Mouse (Mus musculus) midbrain, embryonic 16.5 days (tissue): Measurements from ENCODE around the gene Cdan1. TPM values are rescaled to one million over a fixed set of nuclear protein-coding genes. Genes with fewer than 3 reads are reported as not detected.

ENCODE experiments used
- ATAC-seq: fragments of 200-750 bp; cut with Nextera tagmentation; 2 replicates; pipeline ENCODE4 v1.8.0; 2017; ENCODE audit warnings: moderate TSS enrichment
- H3K27ac ChIP-seq: fragments of 300-500 bp; sonication (generic); 2 replicates; pipeline ENCODE4 v1.5.1; 2014; ENCODE audit warnings: mild to moderate bottlenecking, low read length, mixed read lengths
- H3K27me3 ChIP-seq: fragments of 300-500 bp; sonication (generic); 2 replicates; pipeline ENCODE4 v1.6.1; 2014; ENCODE audit warnings: low read depth, low read length, mixed read lengths; ENCODE audit not compliant: control insufficient read depth, insufficient read depth
- H3K36me3 ChIP-seq: fragments of 300-500 bp; sonication (generic); 2 replicates; pipeline ENCODE4 v1.6.1; 2014; ENCODE audit warnings: mild to moderate bottlenecking, low read length, moderate library complexity, mixed read lengths; ENCODE audit not compliant: control insufficient read depth, insufficient read depth
- H3K4me1 ChIP-seq: fragments of 300-500 bp; sonication (generic); 2 replicates; pipeline ENCODE4 v1.6.1; 2014; ENCODE audit warnings: mild to moderate bottlenecking, low read length, mixed read lengths; ENCODE audit not compliant: control insufficient read depth, insufficient read depth
- H3K4me2 ChIP-seq: fragments of 300-500 bp; sonication (generic); 2 replicates; pipeline ENCODE4 v1.6.1; 2014; ENCODE audit warnings: mild to moderate bottlenecking, low read length, mixed read lengths
- H3K4me3 ChIP-seq: fragments of 300-500 bp; sonication (generic); 2 replicates; pipeline ENCODE4 v1.5.1; 2014; ENCODE audit warnings: low read depth, mild to moderate bottlenecking, low read length, moderate library complexity, mixed read lengths
- H3K9ac ChIP-seq: fragments of 300-500 bp; sonication (generic); 2 replicates; pipeline ENCODE4 v1.6.1; 2014; ENCODE audit warnings: low read depth, low read length, mixed read lengths
- H3K9me3 ChIP-seq: fragments of 300-500 bp; sonication (generic); replicated peaks from 2 replicates; pipeline ENCODE4 v1.6.1; 2014; ENCODE audit warnings: mild to moderate bottlenecking, low read length, mixed read lengths; ENCODE audit not compliant: control insufficient read depth, poor library complexity, severe bottlenecking
- WGBS: fragments of 180-500 bp; shearing (Covaris S2); extraction: QIAGEN DNeasy Blood & Tissue Kit; methylation state at CpG from one replicate; pipeline ENCODE4 v1.1.7; 2014; 5-methylcytosine and 5-hydroxymethylcytosine counted together
- polyA plus RNA-seq: library from polyadenylated mRNA; unstranded; fragments of >200 nt; fragmentation: Nextera tagmentation; extraction: Ambion mirVana; gene quantifications from 2 replicates; pipeline ENCODE4 v1.2.1, GENCODE M21; 2015

Gene Cdan1
- polyA plus RNA-seq, 1 experiment from 2014 or later: 5.2 TPM

- H3K4me3 ChIP-seq: no peak overlapping the region
- H3K27me3 ChIP-seq: no peaks in the 10 kb centered on the region
- no peak overlapping the region for H3K9ac ChIP-seq
- no peak overlapping the region for H3K27ac ChIP-seq
- no peaks in the 10 kb centered on the region for H3K9me3 ChIP-seq
- no peak overlapping the region for H3K4me2 ChIP-seq
- no peaks in the 10 kb centered on the region; the same call in 1 of the 2 replicates for H3K4me1 ChIP-seq
- H3K36me3 ChIP-seq: no peaks in the 10 kb centered on the region
- WGBS: 37% methylated on average over 1 of the region's 1 CpGs
- no peak for ATAC-seq
Observed at GRCm38 (mm10) chr2:120826936-120827638, 22.8 kb downstream of the Cdan1 start.

- ATAC-seq: no peak
- H3K9ac ChIP-seq: no peak overlapping the region
- peaks cover 7% of the 10 kb centered on the region; the same call in 1 of the 2 replicates for H3K36me3 ChIP-seq
- no peak overlapping the region for H3K4me2 ChIP-seq
- no peaks in the 10 kb centered on the region for H3K27me3 ChIP-seq
- no peaks in the 10 kb centered on the region for H3K9me3 ChIP-seq
- H3K27ac ChIP-seq: no peak overlapping the region
- H3K4me1 ChIP-seq: no peaks in the 10 kb centered on the region
- H3K4me3 ChIP-seq: no peak overlapping the region
- WGBS: 96% methylated on average over 2 of the region's 2 CpGs
Observed at GRCm38 (mm10) chr2:120770265-120770935, 79.5 kb downstream of the Cdan1 start.

- H3K36me3 ChIP-seq: peaks cover 12% of the 10 kb centered on the region; the same call in 1 of the 2 replicates
- ATAC-seq: no peak
- H3K9ac ChIP-seq: no peak overlapping the region
- no peaks in the 10 kb centered on the region for H3K27me3 ChIP-seq
- no peak overlapping the region for H3K4me2 ChIP-seq
- H3K27ac ChIP-seq: no peak overlapping the region
- H3K9me3 ChIP-seq: no peaks in the 10 kb centered on the region
- H3K4me1 ChIP-seq: no peaks in the 10 kb centered on the region
- H3K4me3 ChIP-seq: no peak overlapping the region
Observed at GRCm38 (mm10) chr2:120761922-120762321, 88.0 kb downstream of the Cdan1 start.

- WGBS: 95% methylated on average over 2 of the region's 2 CpGs
- no peaks in the 10 kb centered on the region for H3K9me3 ChIP-seq
- H3K4me3 ChIP-seq: no peak overlapping the region
- peaks cover 31% of the 10 kb centered on the region for H3K36me3 ChIP-seq
- no peak overlapping the region for H3K4me2 ChIP-seq
- no peak for ATAC-seq
- no peaks in the 10 kb centered on the region for H3K4me1 ChIP-seq
- no peak overlapping the region for H3K9ac ChIP-seq
- H3K27ac ChIP-seq: no peak overlapping the region
- H3K27me3 ChIP-seq: no peaks in the 10 kb centered on the region
Observed at GRCm38 (mm10) chr2:120748041-120748440, 101.9 kb downstream of the Cdan1 start.

GRCm38 (mm10) chr2:120745496-120745895, 104.4 kb downstream of the Cdan1 start:
- no peaks in the 10 kb centered on the region for H3K27me3 ChIP-seq
- no peak overlapping the region for H3K4me3 ChIP-seq
- H3K4me1 ChIP-seq: no peaks in the 10 kb centered on the region
- whole genome bisulfite sequencing: 100% methylated on average over 1 of the region's 1 CpGs
- no peak overlapping the region for H3K9ac ChIP-seq
- H3K4me2 ChIP-seq: no peak overlapping the region
- peaks cover 32% of the 10 kb centered on the region for H3K36me3 ChIP-seq
- no peak overlapping the region for H3K27ac ChIP-seq
- no peaks in the 10 kb centered on the region for H3K9me3 ChIP-seq
- ATAC-seq: no peak

- Histone ChIP-seq H3K27me3 (no peaks in the 10 kb centered on the region), H3K9me3 (no peaks in the 10 kb centered on the region), H3K9ac (peak overlapping the region; percentile 51), H3K4me2 (peak overlapping the region; percentile 99), H3K36me3 (no peaks in the 10 kb centered on the region), H3K27ac (peak overlapping the region; percentile 86), H3K4me1 (peaks cover 28% of the 10 kb centered on the region), H3K4me3 (peak overlapping the region; percentile 94)
- ATAC-seq: no peak; the same call in 1 of the 2 replicates
- WGBS: 25% methylated on average over 7 of the region's 7 CpGs
Observed at GRCm38 (mm10) chr2:120731877-120732530, 117.9 kb downstream of the Cdan1 start.

GRCm38 (mm10) chr2:120731167-120731862, 118.6 kb downstream of the Cdan1 start:
- H3K36me3 ChIP-seq: 0 out of 2 replicates have a peak, but pooled peaks cover 2% of the 10 kb centered on the region

GRCm38 (mm10) chr2:120730639-120731166, 119.2 kb downstream of the Cdan1 start:
- Histone ChIP-seq H3K27me3 (no peaks in the 10 kb centered on the region), H3K9ac (peak overlapping the region; percentile 97), H3K27ac (peak overlapping the region; percentile 86), H3K4me2 (peak overlapping the region; percentile 99), H3K4me1 (peaks cover 28% of the 10 kb centered on the region), H3K9me3 (no peaks in the 10 kb centered on the region), H3K36me3 (peaks cover 6% of the 10 kb centered on the region; the same call in 1 of the 2 replicates), H3K4me3 (peak overlapping the region; percentile 94)
- peak; percentile 47 for ATAC-seq
- under 1% methylated on average over 46 of the region's 50 CpGs for WGBS

More at GRCm38 (mm10) chr2:120731167-120731862, 118.6 kb downstream of the Cdan1 start:
- no peaks in the 10 kb centered on the region for H3K27me3 ChIP-seq
- WGBS: under 1% methylated on average over 46 of the region's 61 CpGs
- H3K9ac ChIP-seq: peak overlapping the region; percentile 97
- peak overlapping the region; percentile 94 for H3K4me3 ChIP-seq
- no peaks in the 10 kb centered on the region for H3K9me3 ChIP-seq
- H3K4me2 ChIP-seq: peak overlapping the region; percentile 99
- ATAC-seq: peak; percentile 98
- peaks cover 28% of the 10 kb centered on the region for H3K4me1 ChIP-seq
- H3K27ac ChIP-seq: peak overlapping the region; percentile 86
